Comparison of ENCODE assay signal across 8 mouse cellular contexts in the genomic region with DNA sequence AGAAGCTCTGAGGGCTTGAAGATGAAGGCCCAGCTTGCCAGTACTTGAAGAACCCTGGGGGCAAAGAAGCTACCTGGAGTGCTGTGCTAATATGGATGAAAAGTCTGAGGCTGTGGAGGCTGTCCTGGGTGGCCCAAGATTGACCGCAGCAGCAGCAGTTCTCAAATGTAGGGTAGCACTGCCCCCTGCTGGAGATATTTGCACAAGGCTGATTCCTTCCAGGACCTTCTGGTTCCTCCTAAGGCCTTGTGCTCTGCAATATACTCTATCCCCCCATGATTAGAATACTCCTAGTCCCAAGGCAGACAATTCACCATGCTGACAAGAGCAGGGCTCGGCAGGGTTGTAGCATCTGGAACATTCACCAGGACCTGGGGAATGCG.
DNase-seq lines count a peak whose midpoint lies in the region; ATAC-seq and TF ChIP-seq lines count a peak whose summit lies in the region.

No protein-coding gene starts in this region.

- H3K9ac ChIP-seq in ES-E14 (ENCODE audit: insufficient read depth, low read depth, low read length, poor library complexity, severe bottlenecking), result no peak overlapping the region
- H3K9ac ChIP-seq in forebrain, embryonic 16.5 days (replicated peaks; ENCODE audit: low read depth, low read length), result no peak overlapping the region
- no peak overlapping the region for H3K9ac ChIP-seq in lung, embryonic 16.5 days (ENCODE audit: low read length)

- H3K4me3 ChIP-seq in ES-E14 (ENCODE audit: insufficient read depth in 1 of 2, low read depth in 1 of 2, low read length in 2 of 2, poor library complexity in 1 of 2, severe bottlenecking in 1 of 2), result no peak overlapping the region
- no peak overlapping the region for H3K4me3 ChIP-seq in forebrain, embryonic 16.5 days (replicated peaks; ENCODE audit: low read length)
- H3K4me3 ChIP-seq in layer of hippocampus, adult 2 months, result no peak overlapping the region
- H3K4me3 ChIP-seq in lung, embryonic 16.5 days (ENCODE audit: low read length), result no peak overlapping the region

- 31% methylated on average over 3 of the region's 3 CpGs for WGBS in forebrain, embryonic 16.5 days
- WGBS in lung, embryonic 16.5 days, result 21% methylated on average over 3 of the region's 3 CpGs

- DNase-seq in ES-E14 (ENCODE audit: low read depth, low spot score), result peak; percentile 73
- DNase-seq in cerebellum, adult 11 months, result peak; percentile 83
- DNase-seq in heart, postnatal 4 days, result peak; percentile 94
- DNase-seq in layer of hippocampus, adult 2 months (ENCODE audit: low spot score in 2 of 2), result peak; percentile 73 to 92
- peak; percentile 92 for DNase-seq in ovary, postnatal 14 days (ENCODE audit: low spot score)
- peak; percentile 80 for DNase-seq in thymus, postnatal 14 days

- H3K27me3 ChIP-seq in forebrain, embryonic 16.5 days (replicated peaks; ENCODE audit: control insufficient read depth, insufficient read depth, low read length), result no peaks in the 10 kb centered on the region
- H3K27me3 ChIP-seq in lung, embryonic 16.5 days (ENCODE audit: control insufficient read depth, insufficient read depth, low read depth, low read length), result no peaks in the 10 kb centered on the region

- no peaks in the 10 kb centered on the region for H3K9me3 ChIP-seq in ES-E14 (ENCODE audit: control insufficient read depth, insufficient read depth, low read depth, low read length)
- H3K9me3 ChIP-seq in forebrain, embryonic 16.5 days (ENCODE audit: control insufficient read depth, low read length), result no peaks in the 10 kb centered on the region
- H3K9me3 ChIP-seq in lung, embryonic 16.5 days (ENCODE audit: control insufficient read depth, low read length), result no peaks in the 10 kb centered on the region

- ATAC-seq in forebrain, embryonic 16.5 days, result peak; percentile 60
- peak; percentile 66 for ATAC-seq in lung, embryonic 16.5 days (ENCODE audit: low read depth)

- no peak overlapping the region for H3K4me2 ChIP-seq in forebrain, embryonic 16.5 days (ENCODE audit: low read length)
- no peak overlapping the region for H3K4me2 ChIP-seq in lung, embryonic 16.5 days (ENCODE audit: low read depth, low read length)

- peaks cover 0 to 5% of the 10 kb centered on the region in 2 experiments; a peak in 1 of 4 replicates for H3K4me1 ChIP-seq in ES-E14 (ENCODE audit: control insufficient read depth in 2 of 2, insufficient read depth in 2 of 2, low read length in 2 of 2, poor library complexity in 1 of 2)
- H3K4me1 ChIP-seq in forebrain, embryonic 16.5 days (replicated peaks; ENCODE audit: control insufficient read depth, insufficient read depth, low read length), result peaks cover 4% of the 10 kb centered on the region; the same call in 1 of the 2 replicates
- H3K4me1 ChIP-seq in lung, embryonic 16.5 days (replicated peaks; ENCODE audit: control insufficient read depth, insufficient read depth, low read length), result peaks cover 13% of the 10 kb centered on the region

- H3K36me3 ChIP-seq in ES-E14 (ENCODE audit: control insufficient read depth, insufficient read depth, low read length, poor library complexity, severe bottlenecking), result peaks cover under 1% of the 10 kb centered on the region; the same call in 1 of the 2 replicates
- H3K36me3 ChIP-seq in forebrain, embryonic 16.5 days (ENCODE audit: control insufficient read depth, insufficient read depth), result no peaks in the 10 kb centered on the region
- peaks cover 8% of the 10 kb centered on the region; the same call in 1 of the 2 replicates for H3K36me3 ChIP-seq in lung, embryonic 16.5 days (ENCODE audit: control insufficient read depth, insufficient read depth, low read length)

- H3K27ac ChIP-seq in ES-E14 (ENCODE audit: insufficient read depth, low read depth, low read length, poor library complexity, severe bottlenecking), result no peak overlapping the region
- H3K27ac ChIP-seq in forebrain, embryonic 16.5 days (ENCODE audit: low read length), result no peak overlapping the region
- no peak overlapping the region for H3K27ac ChIP-seq in layer of hippocampus, adult 2 months
- H3K27ac ChIP-seq in lung, embryonic 16.5 days (ENCODE audit: low read length), result no peak overlapping the region

- in situ Hi-C loops in ES-E14 (cut with MboI; ENCODE audit: low sequenced_read_pairs in 2 of 2, unreplicated experiment in 2 of 2), result loop anchor here (25.0 kb wide), 1 partner anchor 478 kb away; no protein-coding TSS in a partner anchor

- TF ChIP-seq CTCF in layer of hippocampus, adult 2 months (conservative IDR thresholded peaks at IDR 0.05), result peak; percentile 96

TF ChIP-seq in ES-E14, 5 proteins besides CTCF, POLR2A, EP300 and RAD21:
- no peak for TF ChIP-seq CHD2 (IDR thresholded peaks at IDR 0.05; ENCODE audit: low read depth, low read length)
- peak; percentile 99 for TF ChIP-seq ZC3H11A (IDR thresholded peaks at IDR 0.05; ENCODE audit: borderline replicate concordance, low read depth, low read length)
- TF ChIP-seq HCFC1 (IDR thresholded peaks at IDR 0.05; ENCODE audit: borderline replicate concordance, insufficient read depth, low read length), result no peak
